Mouse (Mus musculus) small intestine, adult 2 months (tissue): ENCODE data around the gene Lhx3. TPM values are rescaled to one million over a fixed set of nuclear protein-coding genes. Genes with fewer than 3 reads are reported as not detected.

ENCODE experiments used
- H3K27ac ChIP-seq: fragments of 200-500 bp; 2 replicates; pipeline ENCODE4 v1.5.1; 2012; ENCODE audit warnings: low read depth, low read length, control low read depth, inconsistent platforms; ENCODE audit not compliant: insufficient read depth
- H3K27me3 ChIP-seq: fragments of 200-500 bp; 2 replicates; pipeline ENCODE4 v1.6.1; 2012; ENCODE audit warnings: mild to moderate bottlenecking, moderate library complexity, low read length, inconsistent platforms; ENCODE audit not compliant: control insufficient read depth, insufficient read depth
- H3K36me3 ChIP-seq: fragments of 200-500 bp; 2 replicates; pipeline ENCODE4 v1.6.1; 2012; ENCODE audit warnings: mild to moderate bottlenecking, low read length, control low read depth, inconsistent platforms; ENCODE audit not compliant: control insufficient read depth, insufficient read depth
- H3K4me1 ChIP-seq: fragments of 200-500 bp; 2 replicates; pipeline ENCODE4 v1.6.1; 2012; ENCODE audit warnings: low read length, inconsistent platforms, mixed read lengths; ENCODE audit not compliant: control insufficient read depth, insufficient read depth, insufficient read length
- H3K4me3 ChIP-seq: fragments of 200-500 bp; 2 replicates; pipeline ENCODE4 v1.5.1; 2012; ENCODE audit warnings: low read depth, mild to moderate bottlenecking, control low read depth, inconsistent platforms, low read length, moderate library complexity
- CTCF ChIP-seq: fragments of 200-500 bp; IDR thresholded peaks from 2 replicates; pipeline ENCODE4 v1.5.1; 2012; ENCODE audit warnings: low read depth, mild to moderate bottlenecking, control low read depth, inconsistent platforms, low read length, moderate library complexity, mixed read lengths; ENCODE audit not compliant: insufficient replicate concordance, insufficient read length; ENCODE audit errors: extremely low read depth
- POLR2A ChIP-seq: fragments of 200-500 bp; IDR thresholded peaks from 2 replicates; pipeline ENCODE4 v1.6.1; 2012; ENCODE audit warnings: low read depth, mild to moderate bottlenecking, control low read depth, inconsistent platforms, low read length, moderate library complexity
- WGBS: fragments of 180-500 bp; shearing (Covaris S2); methylation state at CpG from one replicate; pipeline ENCODE4 v1.1.7; 2018; 5-methylcytosine and 5-hydroxymethylcytosine counted together
- polyA plus RNA-seq: library from polyadenylated mRNA; depleted of rRNA; stranded (reverse); fragments of >200 nt; gene quantifications from 2 replicates; pipeline ENCODE4 v1.2.3, GENCODE M21; 2012

Gene Lhx3
- polyA plus RNA-seq, 1 experiment = 0.13 TPM

GRCm38 (mm10) chr2:26225242-26225641 lies 17.2 kb upstream of the Lhx3 start:
- WGBS = 59% methylated on average over 4 of the region's 4 CpGs
- peaks cover 26% of the 10 kb centered on the region for H3K36me3 ChIP-seq
- H3K27ac ChIP-seq = no peak overlapping the region
- H3K4me1 ChIP-seq = no peaks in the 10 kb centered on the region
- H3K4me3 ChIP-seq = no peak overlapping the region
- TF ChIP-seq CTCF = no peak
- TF ChIP-seq POLR2A = no peak
- no peaks in the 10 kb centered on the region for H3K27me3 ChIP-seq

DNA sequence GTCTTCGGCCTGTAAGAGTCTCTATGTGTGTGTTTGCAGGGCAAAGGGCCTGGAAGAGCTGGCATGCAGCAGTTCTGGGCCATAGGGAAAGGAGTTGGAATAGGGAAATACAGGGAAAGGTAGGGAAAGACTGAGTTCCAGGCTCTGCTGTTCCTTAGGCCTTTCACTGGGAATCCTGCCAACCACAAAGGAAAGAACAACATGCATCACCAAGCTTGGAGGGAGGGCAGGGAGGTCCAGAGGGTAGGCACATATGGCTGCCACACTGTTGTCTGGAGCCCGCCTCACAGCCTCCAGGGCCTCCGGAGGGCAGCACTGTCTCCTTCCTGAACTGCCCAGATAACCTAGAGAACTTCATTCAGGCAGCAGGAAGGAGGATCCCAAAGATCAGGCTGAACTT lies 15.9 kb upstream of the Lhx3 start:
- peaks cover 2% of the 10 kb centered on the region; the same call in 1 of the 2 replicates for H3K4me1 ChIP-seq
- peaks cover 30% of the 10 kb centered on the region for H3K36me3 ChIP-seq
- 83% methylated on average over 3 of the region's 3 CpGs for WGBS
- H3K27ac ChIP-seq = no peak overlapping the region
- no peaks in the 10 kb centered on the region for H3K27me3 ChIP-seq
- TF ChIP-seq POLR2A (no peak), CTCF (no peak)
- H3K4me3 ChIP-seq = no peak overlapping the region

- H3K4me1 ChIP-seq = peaks cover 5% of the 10 kb centered on the region; the same call in 1 of the 2 replicates
- no peak overlapping the region for H3K27ac ChIP-seq
- H3K27me3 ChIP-seq = no peaks in the 10 kb centered on the region
- peaks cover 56% of the 10 kb centered on the region for H3K36me3 ChIP-seq
- no peak for TF ChIP-seq POLR2A
- TF ChIP-seq CTCF = no peak
- WGBS = 14% methylated on average over 3 of the region's 3 CpGs
- H3K4me3 ChIP-seq = no peak overlapping the region
Observed at GRCm38 (mm10) chr2:26214526-26214925, 6.4 kb upstream of the Lhx3 start.

DNA sequence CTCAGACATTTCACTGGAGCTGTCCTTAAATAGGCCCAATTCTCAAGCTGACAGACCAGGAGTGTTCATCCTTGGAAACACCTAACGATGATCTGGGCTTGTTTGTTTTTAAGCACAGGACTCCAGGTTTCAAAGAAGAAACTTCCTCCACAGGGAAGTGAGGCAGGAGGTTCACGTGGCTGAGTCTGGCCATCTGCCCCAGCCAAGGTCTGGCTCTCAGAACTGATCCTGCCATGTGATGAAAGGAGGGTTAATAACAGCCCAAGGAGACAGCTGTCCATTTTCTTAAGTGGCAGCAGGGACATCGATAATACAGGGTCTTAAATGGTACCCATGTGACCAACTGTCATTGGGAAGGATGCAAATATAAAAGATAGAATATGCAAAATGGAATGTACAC lies 1.5 kb upstream of the Lhx3 start:
- Histone ChIP-seq H3K4me1 (peaks cover 6% of the 10 kb centered on the region; the same call in 1 of the 2 replicates), H3K27me3 (peaks cover 26% of the 10 kb centered on the region), H3K4me3 (no peak overlapping the region), H3K36me3 (peaks cover 32% of the 10 kb centered on the region), H3K27ac (no peak overlapping the region)
- WGBS = 65% methylated on average over 3 of the region's 3 CpGs
- TF ChIP-seq POLR2A (no peak), CTCF (no peak)

DNA sequence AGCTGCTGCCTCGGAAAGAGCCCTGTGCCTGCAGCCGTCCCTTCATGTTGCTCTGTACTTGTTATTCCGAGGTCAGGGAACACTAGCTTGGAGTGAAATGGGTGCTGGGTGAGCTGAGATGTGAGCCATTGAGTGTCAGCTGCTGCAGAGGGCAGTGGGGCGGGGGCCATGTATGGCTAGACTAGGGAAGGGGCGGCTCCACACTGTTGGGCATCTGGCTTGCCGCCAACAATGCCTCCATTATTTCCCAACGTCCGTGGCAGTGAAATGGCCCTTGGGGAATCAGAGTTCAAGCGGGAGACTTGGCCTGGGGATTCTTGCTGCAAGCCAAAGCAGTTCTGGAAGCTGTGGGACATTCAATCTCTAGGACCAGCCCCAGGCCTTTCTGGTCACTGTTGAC lies 530 bp downstream of the Lhx3 start:
- H3K4me1 ChIP-seq = peaks cover 6% of the 10 kb centered on the region; the same call in 1 of the 2 replicates
- H3K36me3 ChIP-seq = peaks cover 22% of the 10 kb centered on the region
- H3K27me3 ChIP-seq = peaks cover 41% of the 10 kb centered on the region
- no peak overlapping the region for H3K27ac ChIP-seq
- no peak for TF ChIP-seq CTCF
- no peak for TF ChIP-seq POLR2A
- H3K4me3 ChIP-seq = no peak overlapping the region
- WGBS = 31% methylated on average over 9 of the region's 9 CpGs

DNA sequence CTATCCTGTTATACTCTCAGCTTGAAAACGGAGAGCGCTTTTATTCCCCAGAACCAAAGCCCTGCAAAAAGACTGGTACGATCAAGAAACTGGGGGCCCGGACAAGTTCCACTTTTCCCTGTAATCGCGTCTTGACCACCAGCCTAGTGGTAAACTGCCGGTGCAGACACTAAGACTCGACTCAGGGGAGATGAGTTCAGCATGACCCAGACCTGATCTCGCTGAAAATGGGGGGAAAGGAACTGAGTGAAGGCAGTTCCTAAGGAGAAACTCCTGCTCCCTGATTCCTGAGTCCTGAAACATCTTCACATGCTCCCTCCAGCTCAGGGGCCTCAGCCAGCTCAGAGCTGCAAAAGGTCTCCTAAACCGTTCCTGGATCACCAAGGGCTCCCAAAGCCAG lies 2.3 kb downstream of the Lhx3 start:
- no peak overlapping the region for H3K27ac ChIP-seq
- H3K4me1 ChIP-seq = peaks cover 6% of the 10 kb centered on the region; the same call in 1 of the 2 replicates
- no peak overlapping the region for H3K4me3 ChIP-seq
- TF ChIP-seq CTCF (no peak), POLR2A (no peak)
- peaks cover 58% of the 10 kb centered on the region for H3K27me3 ChIP-seq
- H3K36me3 ChIP-seq = peaks cover 7% of the 10 kb centered on the region
- WGBS = 27% methylated on average over 10 of the region's 10 CpGs

DNA sequence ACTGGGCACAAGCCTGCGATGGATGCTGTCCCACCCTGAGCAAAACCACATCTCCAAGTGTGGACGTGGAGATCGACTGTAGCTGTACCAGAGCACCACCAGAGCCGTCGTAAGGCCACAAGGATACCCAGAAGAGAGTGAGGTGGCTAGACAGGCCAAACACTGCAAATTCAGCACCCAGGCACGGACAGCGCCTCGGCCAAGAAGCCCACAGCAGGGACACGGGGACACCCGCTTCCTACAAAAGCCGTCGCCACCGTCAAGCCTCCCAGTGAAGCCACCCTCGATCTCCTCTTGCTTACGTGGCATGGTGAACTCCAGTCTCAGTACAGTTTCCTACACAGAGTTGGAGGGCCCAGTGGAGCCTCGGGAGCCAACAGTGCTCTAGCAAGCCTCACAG lies 3.0 kb downstream of the Lhx3 start:
- peaks cover 60% of the 10 kb centered on the region for H3K27me3 ChIP-seq
- 5% methylated on average over 16 of the region's 16 CpGs for WGBS

More for the DNA sequence above, 3.0 kb downstream of the Lhx3 start:
- no peak overlapping the region for H3K4me3 ChIP-seq
- H3K27ac ChIP-seq = no peak overlapping the region
- TF ChIP-seq CTCF (no peak), POLR2A (no peak)
- H3K4me1 ChIP-seq = peaks cover 6% of the 10 kb centered on the region; the same call in 1 of the 2 replicates
- peaks cover under 1% of the 10 kb centered on the region; the same call in 1 of the 2 replicates for H3K36me3 ChIP-seq
